Mouse (Mus musculus): ENCODE measurements around the gene Csnk1e.

DNA sequence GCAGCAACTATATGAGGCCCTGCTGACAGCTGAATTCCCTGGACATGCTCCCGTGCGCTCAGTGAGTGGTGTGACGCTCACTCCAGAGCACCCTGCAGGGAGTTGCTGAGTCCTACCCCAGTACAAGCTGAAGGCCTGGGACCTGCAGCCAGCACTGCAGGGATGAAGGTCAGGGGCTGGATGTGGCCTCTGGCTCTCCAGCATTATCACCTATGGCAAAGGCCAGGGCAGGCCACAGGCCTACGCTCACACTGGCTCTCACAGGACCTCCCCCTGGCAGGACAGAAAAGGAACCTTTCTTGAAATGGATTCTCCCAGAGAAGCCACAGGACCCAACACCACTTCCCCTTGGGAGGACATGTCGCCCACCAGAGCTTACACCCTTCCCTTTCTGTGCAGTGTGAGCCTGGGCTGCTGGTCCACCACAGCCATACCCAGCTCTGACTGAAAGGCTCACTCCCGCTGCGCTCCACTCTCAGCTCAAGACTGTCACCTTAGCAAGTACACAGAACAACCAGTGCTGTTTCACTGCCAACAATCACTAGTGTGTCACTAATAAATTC is 85.0 kb downstream of the Csnk1e start:
- TF ChIP-seq CTCF (IDR thresholded peaks at IDR 0.05; ENCODE audit: low read depth, low read length) (no peak), EP300 (IDR thresholded peaks at IDR 0.05; ENCODE audit: insufficient read depth, low read depth, low read length) (no peak), POLR2A (IDR thresholded peaks at IDR 0.05; ENCODE audit: insufficient read depth, low read length) (no peak)
